Mouse (Mus musculus): ENCODE measurements around the gene Trim71. TPM values are rescaled to one million over a fixed set of nuclear protein-coding genes. Genes with fewer than 3 reads are reported as not detected.
A peak's percentile ranks its signal among the peaks of the same experiment; 100 is the strongest.

Gene Trim71
- polyA plus RNA-seq, 1 experiment from 2014 or later, result 3.7 TPM

DNA sequence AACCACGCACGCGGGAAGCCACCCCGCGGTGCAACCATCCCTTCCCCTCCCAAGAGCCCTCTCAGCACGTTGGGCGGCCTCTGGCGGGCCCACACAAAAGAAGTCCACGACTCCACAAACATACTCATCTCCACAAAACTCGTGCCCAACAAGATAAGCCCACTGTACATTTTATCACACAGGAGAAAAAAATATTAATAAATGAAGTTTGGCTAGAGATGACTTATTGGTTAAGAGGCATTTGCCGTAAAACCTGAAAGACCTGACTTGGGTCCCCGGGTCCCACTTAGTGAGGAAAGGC, 2.5 kb downstream of the Trim71 start:
- no peaks in the 10 kb centered on the region for H3K27me3 ChIP-seq (ENCODE audit: control insufficient read depth, insufficient read depth, low read length)

DNA sequence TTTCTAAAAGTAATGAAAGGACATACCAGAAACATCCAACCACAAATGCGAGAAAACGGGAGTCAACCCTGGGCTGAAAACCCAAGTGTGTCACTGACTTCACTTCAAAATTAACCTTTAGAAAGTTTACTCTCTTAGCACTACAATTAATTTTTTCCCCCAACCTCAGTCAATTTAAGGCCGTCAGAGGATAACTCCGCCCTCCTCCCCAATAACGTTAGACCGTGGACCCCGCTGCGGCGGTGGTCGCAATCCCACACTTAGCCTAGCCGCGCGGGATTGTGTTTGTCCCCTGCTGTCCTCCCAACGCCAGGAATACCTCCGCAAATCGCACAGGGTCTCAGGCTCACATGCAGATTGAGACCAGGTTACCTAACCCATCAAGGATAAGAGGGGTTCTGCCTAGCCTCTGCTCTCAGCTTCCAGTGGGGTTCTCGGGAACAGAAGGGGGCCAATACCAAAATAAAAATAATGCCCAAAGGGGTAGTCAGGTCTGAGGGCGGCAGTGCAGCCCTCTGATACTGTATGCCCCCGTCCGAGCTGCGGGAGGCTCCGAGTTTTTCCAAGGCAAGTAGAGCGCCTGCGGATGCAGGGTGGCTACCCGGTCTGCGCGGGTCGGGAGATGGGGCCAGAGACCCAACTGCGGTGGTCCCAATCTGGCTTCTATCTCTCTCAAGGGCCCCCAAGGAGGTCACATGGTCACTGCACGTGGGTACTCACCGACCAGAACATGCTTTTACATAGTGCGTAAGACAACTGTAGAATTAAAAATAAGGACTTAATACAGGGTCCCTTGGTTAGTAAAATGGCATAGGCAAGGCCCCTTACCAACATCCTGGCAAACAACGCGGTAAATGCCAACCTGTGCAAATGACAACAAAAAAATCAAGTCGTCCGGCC, 3.1 kb downstream of the Trim71 start:
- Histone ChIP-seq H3K9me3 (ENCODE audit: control insufficient read depth, low read length) (no peaks in the 10 kb centered on the region), H3K27ac (replicated peaks; ENCODE audit: low read depth, low read length) (0 out of 2 replicates have a peak overlapping the region, but pooled peaks have one; percentile 14), H3K9ac (ENCODE audit: low read length) (peak overlapping the region; percentile 97), H3K27me3 (ENCODE audit: control insufficient read depth, insufficient read depth, low read length) (no peaks in the 10 kb centered on the region), H3K36me3 (ENCODE audit: control insufficient read depth, insufficient read depth, low read length) (no peaks in the 10 kb centered on the region), H3K4me3 (ENCODE audit: low read depth, low read length) (peak overlapping the region; percentile 82), H3K4me1 (ENCODE audit: control insufficient read depth, insufficient read depth, low read length) (peaks cover 19% of the 10 kb centered on the region), H3K4me2 (ENCODE audit: low read depth, severe bottlenecking) (peak overlapping the region; percentile 94)
- under 1% methylated on average over 36 of the region's 36 CpGs for WGBS
- DNase-seq (ENCODE audit: low spot score) (no peak), ATAC-seq (ENCODE audit: insufficient number of reproducible peaks, low FRiP score, low TSS enrichment, low read depth) (no peak)

More for the DNA sequence above, 2.5 kb downstream of the Trim71 start:
- no peak for ATAC-seq (ENCODE audit: insufficient number of reproducible peaks, low FRiP score, low TSS enrichment, low read depth)
- Histone ChIP-seq H3K4me2 (ENCODE audit: low read depth, severe bottlenecking) (peak overlapping the region; percentile 94), H3K9me3 (ENCODE audit: control insufficient read depth, low read length) (no peaks in the 10 kb centered on the region), H3K36me3 (ENCODE audit: control insufficient read depth, insufficient read depth, low read length) (no peaks in the 10 kb centered on the region), H3K4me3 (ENCODE audit: low read depth, low read length) (peak overlapping the region; percentile 82), H3K9ac (ENCODE audit: low read length) (peak overlapping the region; percentile 97), H3K27ac (replicated peaks; ENCODE audit: low read depth, low read length) (no peak overlapping the region), H3K4me1 (ENCODE audit: control insufficient read depth, insufficient read depth, low read length) (peaks cover 16% of the 10 kb centered on the region)
- no peak for DNase-seq (ENCODE audit: low spot score)
- WGBS, result under 1% methylated on average over 12 of the region's 12 CpGs

GRCm38 (mm10) chr9:114560141-114560540, 4.0 kb downstream of the Trim71 start:
- peak overlapping the region; percentile 97; the same call in 1 of the 2 replicates for H3K9ac ChIP-seq (ENCODE audit: low read length)
- ATAC-seq (ENCODE audit: insufficient number of reproducible peaks, low FRiP score, low TSS enrichment, low read depth), result no peak
- WGBS, result 3% methylated on average over 7 of the region's 7 CpGs
- H3K4me1 ChIP-seq (ENCODE audit: control insufficient read depth, insufficient read depth, low read length), result peaks cover 22% of the 10 kb centered on the region
- no peak for DNase-seq (ENCODE audit: low spot score)
- H3K4me2 ChIP-seq (ENCODE audit: low read depth, severe bottlenecking), result peak overlapping the region; percentile 94
- H3K9me3 ChIP-seq (ENCODE audit: control insufficient read depth, low read length), result no peaks in the 10 kb centered on the region
- H3K36me3 ChIP-seq (ENCODE audit: control insufficient read depth, insufficient read depth, low read length), result no peaks in the 10 kb centered on the region
- H3K27ac ChIP-seq (replicated peaks; ENCODE audit: low read depth, low read length), result no peak overlapping the region
- peak overlapping the region; percentile 82 for H3K4me3 ChIP-seq (ENCODE audit: low read depth, low read length)
- H3K27me3 ChIP-seq (ENCODE audit: control insufficient read depth, insufficient read depth, low read length), result no peaks in the 10 kb centered on the region

DNA sequence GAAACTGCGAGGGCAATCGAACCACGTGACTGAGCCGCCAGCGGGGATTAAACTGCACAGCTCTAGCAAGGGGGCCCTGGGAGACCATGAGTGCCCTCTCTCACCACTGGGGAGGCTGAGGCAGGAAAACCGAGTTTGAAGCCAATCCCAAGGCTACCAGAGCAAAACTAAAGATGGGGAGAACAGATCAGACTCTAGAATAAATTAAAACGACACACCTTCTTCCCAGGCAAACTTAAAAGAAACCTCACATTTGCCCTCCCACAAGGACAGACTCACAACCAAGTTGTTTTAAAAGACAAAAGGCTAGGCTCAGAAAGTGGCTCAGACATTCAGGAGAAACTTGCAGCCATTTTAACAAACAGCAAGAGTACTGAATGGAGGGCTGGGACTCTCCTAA, 7.1 kb downstream of the Trim71 start:
- peaks cover 31% of the 10 kb centered on the region for H3K4me1 ChIP-seq (ENCODE audit: control insufficient read depth, insufficient read depth, low read length)
- no peaks in the 10 kb centered on the region for H3K9me3 ChIP-seq (ENCODE audit: control insufficient read depth, low read length)
- H3K27ac ChIP-seq (replicated peaks; ENCODE audit: low read depth, low read length), result no peak overlapping the region
- no peaks in the 10 kb centered on the region for H3K27me3 ChIP-seq (ENCODE audit: control insufficient read depth, insufficient read depth, low read length)
- H3K4me3 ChIP-seq (ENCODE audit: low read depth, low read length), result no peak overlapping the region
- no peaks in the 10 kb centered on the region for H3K36me3 ChIP-seq (ENCODE audit: control insufficient read depth, insufficient read depth, low read length)
- peak overlapping the region; percentile 5; the same call in 1 of the 2 replicates for H3K4me2 ChIP-seq (ENCODE audit: low read depth, severe bottlenecking)
- WGBS, result 9% methylated on average over 7 of the region's 7 CpGs
- ATAC-seq (ENCODE audit: insufficient number of reproducible peaks, low FRiP score, low TSS enrichment, low read depth) (no peak), DNase-seq (ENCODE audit: low spot score) (no peak)
- H3K9ac ChIP-seq (ENCODE audit: low read length), result no peak overlapping the region

DNA sequence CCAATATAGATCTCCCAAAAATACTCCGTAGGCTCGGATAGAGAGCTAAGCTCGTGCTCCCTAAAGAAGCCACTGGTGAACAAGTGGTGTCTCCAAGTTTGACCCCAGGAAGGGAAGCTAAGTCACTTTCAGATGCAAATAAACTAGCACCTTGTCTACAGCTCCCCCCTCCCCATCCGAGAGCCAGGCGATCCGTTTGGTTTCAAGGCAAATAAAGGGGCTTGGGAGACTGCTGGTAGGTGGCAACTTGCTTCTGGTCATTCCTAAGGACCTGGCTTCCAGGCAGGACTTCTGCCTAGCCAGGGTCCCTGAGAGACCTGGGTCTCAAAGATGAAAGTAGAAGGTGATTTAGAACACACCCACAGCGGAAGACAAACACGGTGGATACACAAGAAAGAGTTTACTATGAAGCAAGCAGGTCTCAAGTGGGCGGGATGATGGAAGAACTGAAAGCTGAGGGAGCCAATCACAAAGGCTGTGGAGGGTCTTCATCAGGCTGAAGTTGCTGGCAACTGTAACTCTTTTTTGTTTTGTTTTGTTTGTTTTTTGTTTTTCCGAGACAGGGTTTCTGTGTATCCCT, 7.8 kb downstream of the Trim71 start:
- no peak for ATAC-seq (ENCODE audit: insufficient number of reproducible peaks, low FRiP score, low TSS enrichment, low read depth)
- Histone ChIP-seq H3K9me3 (ENCODE audit: control insufficient read depth, low read length) (no peaks in the 10 kb centered on the region), H3K4me3 (ENCODE audit: low read depth, low read length) (no peak overlapping the region), H3K9ac (ENCODE audit: low read length) (no peak overlapping the region), H3K27me3 (ENCODE audit: control insufficient read depth, insufficient read depth, low read length) (no peaks in the 10 kb centered on the region), H3K4me2 (ENCODE audit: low read depth, severe bottlenecking) (0 out of 2 replicates have a peak overlapping the region, but pooled peaks have one; percentile 4), H3K36me3 (ENCODE audit: control insufficient read depth, insufficient read depth, low read length) (no peaks in the 10 kb centered on the region), H3K27ac (replicated peaks; ENCODE audit: low read depth, low read length) (no peak overlapping the region), H3K4me1 (ENCODE audit: control insufficient read depth, insufficient read depth, low read length) (peaks cover 31% of the 10 kb centered on the region)
- 28% methylated on average over 10 of the region's 10 CpGs for WGBS
- DNase-seq (ENCODE audit: low spot score), result no peak

- Histone ChIP-seq H3K9ac (ENCODE audit: low read length) (no peak overlapping the region), H3K4me1 (ENCODE audit: control insufficient read depth, insufficient read depth, low read length) (peaks cover 26% of the 10 kb centered on the region), H3K36me3 (ENCODE audit: control insufficient read depth, insufficient read depth, low read length) (no peaks in the 10 kb centered on the region)
These were observed 9.7 kb downstream of the Trim71 start for GRCm38 (mm10) chr9:114554355-114554979.

GRCm38 (mm10) chr9:114553828-114554227, 10.3 kb downstream of the Trim71 start:
- H3K36me3 ChIP-seq (ENCODE audit: control insufficient read depth, insufficient read depth, low read length), result no peaks in the 10 kb centered on the region
- ATAC-seq (ENCODE audit: insufficient number of reproducible peaks, low FRiP score, low TSS enrichment, low read depth) (no peak), DNase-seq (ENCODE audit: low spot score) (no peak)
- H3K27ac ChIP-seq (replicated peaks; ENCODE audit: low read depth, low read length), result no peak overlapping the region
- no peak overlapping the region for H3K9ac ChIP-seq (ENCODE audit: low read length)
- H3K4me1 ChIP-seq (ENCODE audit: control insufficient read depth, insufficient read depth, low read length), result peaks cover 30% of the 10 kb centered on the region
- H3K4me3 ChIP-seq (ENCODE audit: low read depth, low read length), result no peak overlapping the region
- H3K27me3 ChIP-seq (ENCODE audit: control insufficient read depth, insufficient read depth, low read length), result no peaks in the 10 kb centered on the region
- no peak overlapping the region for H3K4me2 ChIP-seq (ENCODE audit: low read depth, severe bottlenecking)
- H3K9me3 ChIP-seq (ENCODE audit: control insufficient read depth, low read length), result no peaks in the 10 kb centered on the region

More at GRCm38 (mm10) chr9:114554355-114554979, 9.7 kb downstream of the Trim71 start:
- H3K27ac ChIP-seq (replicated peaks; ENCODE audit: low read depth, low read length), result no peak overlapping the region
- ATAC-seq (ENCODE audit: insufficient number of reproducible peaks, low FRiP score, low TSS enrichment, low read depth) (no peak), DNase-seq (ENCODE audit: low spot score) (no peak)
- H3K4me2 ChIP-seq (ENCODE audit: low read depth, severe bottlenecking), result no peak overlapping the region
- WGBS, result 74% methylated on average over 5 of the region's 5 CpGs
- no peak overlapping the region for H3K4me3 ChIP-seq (ENCODE audit: low read depth, low read length)
- H3K9me3 ChIP-seq (ENCODE audit: control insufficient read depth, low read length), result no peaks in the 10 kb centered on the region
- no peaks in the 10 kb centered on the region for H3K27me3 ChIP-seq (ENCODE audit: control insufficient read depth, insufficient read depth, low read length)

DNA sequence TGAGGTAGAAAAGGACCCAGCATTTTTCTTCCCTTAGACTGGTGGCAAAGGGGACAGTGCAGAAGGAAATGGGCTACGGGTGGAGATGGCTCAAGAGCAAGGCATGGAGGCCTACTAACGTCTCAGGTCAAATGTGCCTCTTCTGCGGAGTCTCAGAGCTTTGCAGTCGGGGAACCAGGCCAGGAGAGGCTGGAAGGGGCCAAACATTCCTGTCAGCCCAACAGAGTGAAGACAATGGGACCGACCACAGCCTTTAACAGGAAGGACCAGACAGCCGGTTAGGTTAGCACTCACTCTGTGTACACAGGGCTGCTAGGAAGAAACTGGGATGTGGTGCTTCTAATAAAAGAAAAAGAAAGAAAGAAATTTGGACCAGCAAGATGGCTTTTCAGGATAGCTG, 14.1 kb downstream of the Trim71 start:
- Histone ChIP-seq H3K36me3 (ENCODE audit: control insufficient read depth, insufficient read depth, low read length) (no peaks in the 10 kb centered on the region), H3K27ac (replicated peaks; ENCODE audit: low read depth, low read length) (no peak overlapping the region), H3K9ac (ENCODE audit: low read length) (no peak overlapping the region), H3K4me3 (ENCODE audit: low read depth, low read length) (no peak overlapping the region), H3K27me3 (ENCODE audit: control insufficient read depth, insufficient read depth, low read length) (no peaks in the 10 kb centered on the region), H3K4me1 (ENCODE audit: control insufficient read depth, insufficient read depth, low read length) (peaks cover 51% of the 10 kb centered on the region), H3K9me3 (ENCODE audit: control insufficient read depth, low read length) (no peaks in the 10 kb centered on the region), H3K4me2 (ENCODE audit: low read depth, severe bottlenecking) (no peak overlapping the region)
- no peak for DNase-seq (ENCODE audit: low spot score)
- ATAC-seq (ENCODE audit: insufficient number of reproducible peaks, low FRiP score, low TSS enrichment, low read depth), result no peak
- 35% methylated on average over 6 of the region's 6 CpGs for WGBS
